Mouse (Mus musculus): ENCODE measurements around the gene Psmb3. TPM values are rescaled to one million over a fixed set of nuclear protein-coding genes. Genes with fewer than 3 reads are reported as not detected.
A peak's percentile ranks its signal among the peaks of the same experiment; 100 is the strongest.
"Not testable (repeated sequence)": the region's sequence is repeated elsewhere in the genome, so short reads cannot be mapped to it uniquely, and the experiment has no call there.

The Psmb3 gene
- polyA plus RNA-seq (2021) = 246 TPM

- in situ Hi-C loops (cut with MboI; ENCODE audit: low pct_unique_long_range_greater_than_20kb) = no loop called here
- ATAC-seq = peak; percentile 70
- ChIA-PET POLR2A (interaction anchor here (1.7 to 2.8 kb wide), 2 partner anchors 11 to 25 kb away, joined by 4 to 16 read pairs; no protein-coding TSS in a partner anchor), CTCF (interaction anchor here (1.4 to 1.5 kb wide), 2 partner anchors 11 to 23 kb away, joined by 3 to 4 read pairs; no protein-coding TSS in a partner anchor)
- no peak for TF ChIP-seq CTCF (IDR thresholded peaks at IDR 0.05)
- DNase-seq (ENCODE audit: low read depth, low spot score) = peak; percentile 100
- no peaks in the 10 kb centered on the region for H3K27me3 ChIP-seq
Observed at GRCm38 (mm10) chr11:97703039-97703826, at the start of gene Psmb3. Gene Psmb3 (plus strand): TSS chr11:97703399.

- POLR2A ChIA-PET = no interaction called here
Observed at GRCm38 (mm10) chr11:97654210-97654609, 49.0 kb upstream of the Psmb3 start.

GRCm38 (mm10) chr11:97656269-97656971 lies 46.8 kb upstream of the Psmb3 start:
- TF ChIP-seq CTCF (IDR thresholded peaks at IDR 0.05) = no peak
- ChIA-PET POLR2A (interaction anchor here (0.8 kb wide), 1 partner anchor 151 kb away, joined by 3 read pairs; no protein-coding TSS in a partner anchor), CTCF (interaction anchor here (1.3 kb wide), 1 partner anchor 19 kb away, joined by 3 read pairs; no protein-coding TSS in a partner anchor)
- in situ Hi-C loops (cut with MboI; ENCODE audit: low pct_unique_long_range_greater_than_20kb) = no loop called here
- no peak for DNase-seq (ENCODE audit: low read depth, low spot score)
- no peaks in the 10 kb centered on the region for H3K27me3 ChIP-seq
- no peak for ATAC-seq

More at GRCm38 (mm10) chr11:97654210-97654609, 49.0 kb upstream of the Psmb3 start:
- DNase-seq (ENCODE audit: low read depth, low spot score) (no peak), ATAC-seq (no peak)
- no peaks in the 10 kb centered on the region for H3K27me3 ChIP-seq
- in situ Hi-C loops (cut with MboI; ENCODE audit: low pct_unique_long_range_greater_than_20kb) = no loop called here
- TF ChIP-seq CTCF (IDR thresholded peaks at IDR 0.05) = no peak
- CTCF ChIA-PET = interaction anchor here (1.0 to 2.1 kb wide), 2 partner anchors 9 to 35 kb away, joined by 3 to 6 read pairs; no protein-coding TSS in a partner anchor

GRCm38 (mm10) chr11:97657184-97657945 lies 45.8 kb upstream of the Psmb3 start:
- TF ChIP-seq CTCF (IDR thresholded peaks at IDR 0.05) = no peak
- ATAC-seq (no peak), DNase-seq (ENCODE audit: low read depth, low spot score) (no peak)
- in situ Hi-C loops (cut with MboI; ENCODE audit: low pct_unique_long_range_greater_than_20kb) = no loop called here
- ChIA-PET CTCF (interaction anchor here (0.9 to 1.3 kb wide), 3 partner anchors 11 to 18 kb away, joined by 3 to 5 read pairs (median 3); no protein-coding TSS in a partner anchor), POLR2A (interaction anchor here (0.8 to 1.6 kb wide), 2 partner anchors 27 to 150 kb away, joined by 3 to 4 read pairs; no protein-coding TSS in a partner anchor)
- no peaks in the 10 kb centered on the region for H3K27me3 ChIP-seq

GRCm38 (mm10) chr11:97657967-97658366 lies 45.2 kb upstream of the Psmb3 start:
- in situ Hi-C loops (cut with MboI; ENCODE audit: low pct_unique_long_range_greater_than_20kb); DNase-seq (ENCODE audit: low read depth, low spot score); H3K27me3 ChIP-seq; ATAC-seq: not testable (repeated sequence)
- CTCF ChIA-PET = interaction anchor here (0.9 to 1.3 kb wide), 2 partner anchors 12 to 13 kb away, joined by 3 to 5 read pairs; no protein-coding TSS in a partner anchor
- POLR2A ChIA-PET = interaction anchor here (1.6 kb wide), 1 partner anchor 26 kb away, joined by 4 read pairs; no protein-coding TSS in a partner anchor

GRCm38 (mm10) chr11:97658751-97659266 lies 44.4 kb upstream of the Psmb3 start:
- TF ChIP-seq CTCF (IDR thresholded peaks at IDR 0.05) = no peak
- POLR2A ChIA-PET = interaction anchor here (0.8 to 1.6 kb wide), 3 partner anchors 14 to 25 kb away, joined by 3 to 4 read pairs (median 3); no protein-coding TSS in a partner anchor
- no peaks in the 10 kb centered on the region for H3K27me3 ChIP-seq
- no peak for DNase-seq (ENCODE audit: low read depth, low spot score)
- in situ Hi-C loops (cut with MboI; ENCODE audit: low pct_unique_long_range_greater_than_20kb) = no loop called here
- ATAC-seq = no peak
- CTCF ChIA-PET = interaction anchor here (0.9 to 1.6 kb wide), 3 partner anchors 12 to 40 kb away, joined by 3 to 5 read pairs (median 4); no protein-coding TSS in a partner anchor

GRCm38 (mm10) chr11:97659267-97659989 lies 43.8 kb upstream of the Psmb3 start:
- ChIA-PET POLR2A (interaction anchor here (0.8 to 1.6 kb wide), 5 partner anchors 10 to 27 kb away, joined by 3 to 4 read pairs (median 4); no protein-coding TSS in a partner anchor), CTCF (interaction anchor here (1.6 kb wide), 1 partner anchor 39 kb away, joined by 4 read pairs; no protein-coding TSS in a partner anchor)
- TF ChIP-seq CTCF (IDR thresholded peaks at IDR 0.05) = no peak
- ATAC-seq (no peak), DNase-seq (ENCODE audit: low read depth, low spot score) (no peak)
- in situ Hi-C loops (cut with MboI; ENCODE audit: low pct_unique_long_range_greater_than_20kb) = no loop called here
- no peaks in the 10 kb centered on the region for H3K27me3 ChIP-seq

GRCm38 (mm10) chr11:97659990-97660714 lies 43.0 kb upstream of the Psmb3 start:
- peak; percentile 22 for ATAC-seq
- H3K27me3 ChIP-seq = no peaks in the 10 kb centered on the region
- ChIA-PET CTCF (interaction anchor here (0.7 kb wide), 1 partner anchor 38 kb away, joined by 3 read pairs; no protein-coding TSS in a partner anchor), POLR2A (interaction anchor here (1.0 to 1.6 kb wide), 5 partner anchors 9 to 26 kb away, joined by 3 to 4 read pairs (median 3); no protein-coding TSS in a partner anchor)
- in situ Hi-C loops (cut with MboI; ENCODE audit: low pct_unique_long_range_greater_than_20kb) = no loop called here
- no peak for DNase-seq (ENCODE audit: low read depth, low spot score)
- no peak for TF ChIP-seq CTCF (IDR thresholded peaks at IDR 0.05)

Measured in Patski (cell line).